Mouse (Mus musculus) spleen, postnatal 36 days (tissue): ENCODE data around the gene Pigo.

ENCODE experiments used
- DNase-seq, 2 experiments: peaks; one replicate each; pipeline ENCODE4 v3.0.0; 2022; ENCODE audit warnings: low spot score in 2 of 2, mixed read lengths in 1 of 2

Gene Pigo

DNA sequence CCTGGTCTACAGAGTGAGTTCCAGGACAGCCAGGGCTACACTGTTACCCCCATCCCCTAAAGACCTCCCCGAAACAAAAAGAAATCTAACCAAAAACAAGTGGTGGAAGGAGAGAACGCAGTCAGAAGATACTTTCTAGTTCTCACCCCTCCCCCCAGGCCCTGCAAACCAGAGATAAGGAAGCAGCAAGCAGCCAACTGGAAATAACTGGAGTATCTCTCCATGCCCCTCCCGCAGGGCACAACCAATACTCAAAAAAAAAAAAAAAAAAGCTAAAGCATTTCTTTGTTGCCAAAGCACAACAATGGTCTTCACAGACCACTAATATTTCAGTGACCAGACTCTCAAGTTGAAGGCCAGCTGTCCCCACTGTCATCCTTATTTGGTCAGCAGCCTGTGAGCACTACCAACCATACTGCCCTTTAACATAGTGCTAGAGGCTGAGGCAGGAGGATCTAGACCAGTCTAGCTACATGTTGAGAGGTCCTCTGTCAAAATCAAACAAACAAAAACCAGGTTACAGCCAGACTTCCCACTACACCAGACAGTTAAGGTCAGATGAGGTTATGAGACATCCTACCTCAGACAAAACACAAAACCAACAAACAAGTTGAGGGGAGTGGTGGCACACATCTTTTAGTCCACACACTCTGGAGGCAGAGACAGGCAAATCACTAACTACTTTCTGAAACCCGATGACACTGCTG is 12.4 kb upstream of the Pigo start:
- DNase-seq = peak; percentile 61 to 81

- no peak for DNase-seq
Observed at GRCm38 (mm10) chr4:43036356-43036755, 10.7 kb upstream of the Pigo start.

DNA sequence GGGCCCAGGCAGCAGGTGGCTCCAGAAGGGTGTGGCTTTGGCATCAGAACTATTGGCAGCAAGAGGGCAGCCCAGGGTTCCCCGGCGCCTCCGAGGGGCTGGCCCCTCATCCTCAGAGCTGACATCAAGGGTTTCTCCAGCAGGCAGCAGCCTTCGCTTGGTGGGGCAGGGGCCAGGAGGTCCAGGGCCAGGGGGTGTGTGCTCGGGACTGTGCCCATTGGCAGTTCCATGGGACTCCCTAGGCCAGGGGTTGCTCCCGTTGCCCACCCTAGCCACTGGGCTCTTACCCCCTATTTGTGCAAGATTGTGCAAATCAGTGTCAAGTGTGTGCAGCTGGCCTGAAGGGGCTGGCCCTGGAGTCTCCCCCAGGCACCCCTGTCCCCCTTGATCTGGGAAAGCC is 10.2 kb upstream of the Pigo start:
- DNase-seq = no peak

GRCm38 (mm10) chr4:43033481-43033880 is 7.9 kb upstream of the Pigo start:
- no peak for DNase-seq

GRCm38 (mm10) chr4:43032501-43032900 is 6.9 kb upstream of the Pigo start:
- DNase-seq = no peak

GRCm38 (mm10) chr4:43031237-43031995 is 5.8 kb upstream of the Pigo start, which contains the start of gene Stoml2:
TSS of gene Stoml2 (minus strand) at chr4:43031710.
- DNase-seq = peak; percentile 90 to 93

DNA sequence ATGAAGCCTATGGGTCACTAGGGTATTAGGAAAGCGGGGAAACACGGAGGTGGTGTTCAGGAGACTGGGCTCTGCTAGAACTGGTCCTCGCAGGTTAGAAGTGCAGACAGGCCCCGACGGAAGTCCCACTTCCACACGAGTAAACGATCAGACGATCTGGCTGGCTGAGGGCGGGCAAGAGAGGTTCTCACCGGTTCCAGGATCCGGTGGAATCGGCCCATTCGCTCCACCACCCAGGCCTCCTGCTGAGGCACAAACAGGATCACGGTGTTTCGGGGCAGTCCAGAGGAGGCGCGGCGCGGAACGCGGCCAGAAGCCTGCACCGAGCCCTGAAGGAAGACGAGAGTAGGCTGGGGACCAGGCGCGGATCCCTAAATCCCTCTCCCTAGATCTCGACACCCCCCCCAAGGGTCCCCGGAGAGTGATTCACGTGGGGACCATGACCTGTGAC is 5.2 kb upstream of the Pigo start:
- no peak for DNase-seq

GRCm38 (mm10) chr4:43030352-43030751 is 4.7 kb upstream of the Pigo start:
- no peak for DNase-seq

DNA sequence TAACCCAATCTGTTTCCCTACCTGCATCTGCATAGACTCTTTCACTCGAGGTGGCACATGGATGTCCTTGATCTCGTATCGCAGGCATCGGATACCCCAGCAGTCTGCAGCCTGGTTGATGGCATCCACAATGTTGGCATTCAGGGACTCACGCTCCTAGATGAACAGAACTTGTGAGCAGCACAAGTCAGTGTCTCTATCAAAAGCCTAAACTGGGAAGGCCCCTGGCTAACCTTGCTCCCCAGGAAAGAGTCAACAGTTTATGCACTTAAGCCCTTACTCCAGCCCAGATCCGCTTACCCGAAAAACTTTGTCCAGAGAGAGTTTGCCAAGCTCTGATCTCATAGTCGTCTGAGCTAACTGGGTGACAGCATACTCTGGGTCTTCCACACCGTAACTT is 4.1 kb upstream of the Pigo start:
- no peak for DNase-seq

DNA sequence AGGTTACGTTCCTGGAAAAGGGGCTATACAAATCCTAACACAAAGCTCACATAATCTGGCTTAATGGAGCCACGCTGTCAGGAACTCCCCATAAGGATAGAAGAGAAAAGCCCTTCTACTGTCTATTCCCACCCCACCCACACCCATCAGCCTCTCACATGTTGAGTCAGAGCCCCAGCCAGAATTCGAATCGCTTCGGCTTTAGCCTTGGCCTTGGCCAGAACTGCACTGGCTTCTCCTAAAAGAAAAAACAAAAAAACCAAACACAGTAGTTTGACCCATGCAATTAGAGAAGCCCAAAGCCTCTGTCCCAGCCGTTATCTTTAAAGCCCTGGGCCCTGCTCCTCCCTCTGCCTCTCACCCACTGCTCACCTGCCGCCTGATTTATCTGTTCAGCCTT is 3.5 kb upstream of the Pigo start:
- no peak for DNase-seq

GRCm38 (mm10) chr4:43024673-43025072 is 946 bp downstream of the Pigo start:
- DNase-seq = no peak

DNA sequence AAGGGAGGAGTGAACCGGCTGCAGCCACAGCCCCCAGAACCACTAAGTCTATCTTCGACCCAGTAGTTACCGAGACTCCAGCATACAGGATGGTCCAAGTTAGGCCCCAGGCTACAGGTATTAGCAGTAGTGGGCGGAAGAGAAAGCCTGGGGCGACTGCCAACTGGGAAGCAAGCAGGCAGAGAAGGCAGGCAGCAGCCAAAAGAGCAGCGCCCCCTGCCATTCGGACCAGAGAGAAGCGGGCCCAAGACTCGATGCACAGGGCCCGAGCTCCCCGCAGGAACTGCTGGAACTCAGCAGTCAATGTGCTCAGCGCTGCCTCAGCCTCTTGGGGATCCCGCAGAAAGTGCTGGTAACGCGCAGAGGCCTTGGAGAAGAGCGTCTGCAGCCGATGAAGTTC is 4.3 kb downstream of the Pigo start:
- DNase-seq = no peak

GRCm38 (mm10) chr4:43020876-43021275 is 4.7 kb downstream of the Pigo start:
- no peak for DNase-seq

GRCm38 (mm10) chr4:43019641-43020465 is 5.8 kb downstream of the Pigo start:
- no peak for DNase-seq

DNA sequence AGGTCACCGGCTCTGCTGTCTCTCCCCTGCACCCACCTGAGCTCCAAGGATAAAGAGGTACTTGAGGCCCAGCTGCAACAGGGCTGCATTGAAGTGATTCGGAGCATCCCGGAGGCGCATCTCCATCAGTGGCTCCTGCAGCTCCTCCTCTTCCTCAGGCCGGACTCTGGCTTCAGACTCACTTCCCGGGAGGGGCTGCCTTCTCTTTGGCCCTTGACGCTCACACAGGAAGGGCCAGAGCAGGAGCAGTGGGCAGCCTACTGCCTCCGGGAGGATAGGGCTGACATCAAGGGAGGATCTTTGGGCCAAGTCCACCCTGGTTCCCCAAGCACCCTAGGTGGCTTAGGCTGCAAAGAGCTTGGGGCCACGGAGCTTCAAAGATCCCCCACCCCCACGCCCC is 6.4 kb downstream of the Pigo start:
- no peak for DNase-seq

GRCm38 (mm10) chr4:43018156-43018555 is 7.5 kb downstream of the Pigo start:
- no peak for DNase-seq

DNA sequence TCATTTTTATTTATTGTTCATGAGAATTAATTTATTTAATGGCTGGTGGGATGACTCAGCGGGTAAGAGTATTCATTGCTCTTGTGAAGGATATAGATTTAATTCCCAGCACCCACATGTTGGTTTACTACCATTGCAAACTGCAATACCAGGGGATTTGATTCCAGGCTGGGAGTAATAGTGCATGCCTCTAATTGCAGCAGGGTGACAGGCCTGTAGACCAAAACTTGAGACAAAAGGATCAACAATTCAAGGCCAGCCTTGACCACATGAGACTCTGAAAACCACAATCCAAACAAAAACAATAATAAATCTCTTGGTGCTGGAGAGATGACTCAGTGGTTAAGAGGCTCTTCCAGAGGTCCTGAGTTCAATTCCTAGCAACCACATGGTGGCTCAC is 13.5 kb downstream of the Pigo start:
- no peak for DNase-seq

DNA sequence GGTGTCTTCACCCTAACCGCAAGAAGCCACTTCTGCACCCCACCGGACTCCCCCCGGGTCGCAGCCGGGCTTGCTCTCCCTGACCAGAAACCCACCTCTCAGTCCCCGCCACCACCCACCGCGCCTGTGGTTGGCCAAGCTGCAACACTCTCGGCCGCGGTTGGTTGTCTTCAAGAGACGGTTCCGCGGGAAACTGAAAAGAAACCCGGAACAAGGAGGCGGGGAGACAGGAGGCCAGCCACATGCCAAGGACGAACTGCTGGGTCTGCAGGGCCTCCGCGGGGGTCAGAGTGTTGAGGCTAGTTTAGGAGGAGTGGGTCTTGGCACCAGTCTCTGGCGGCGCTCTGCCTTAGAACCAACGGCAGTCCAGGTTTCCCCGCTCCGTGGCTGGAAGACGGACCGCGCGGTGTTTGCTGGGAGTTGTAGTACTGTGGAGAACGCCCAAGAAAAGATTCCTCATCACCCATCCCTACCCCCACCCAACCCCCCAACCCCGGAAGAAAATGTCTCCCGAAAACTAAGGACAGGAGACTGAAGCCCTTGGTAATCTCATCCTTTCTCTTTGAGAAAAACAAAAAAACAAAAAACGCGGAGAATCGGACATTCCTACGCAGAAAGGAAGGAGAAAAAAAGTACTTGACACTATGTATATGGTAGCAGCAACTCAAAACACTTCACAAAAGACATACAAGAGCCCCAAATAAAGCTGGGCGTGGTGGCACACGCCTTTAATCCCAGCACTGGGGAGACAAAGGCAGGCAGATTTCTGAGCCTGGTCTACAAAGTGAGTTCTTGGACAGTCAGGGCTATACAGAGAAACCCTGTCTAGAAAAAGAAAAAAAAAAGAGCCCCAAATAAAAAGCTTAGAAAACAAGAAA is 15.2 kb downstream of the Pigo start, which contains the start of gene Fancg:
TSS of gene Fancg (minus strand) at position 346 of the 878 bp plus-strand sequence.
- DNase-seq = peak; percentile 81 to 85

- DNase-seq = peak; percentile 42 to 60
Observed at GRCm38 (mm10) chr4:43005765-43006164, 19.9 kb downstream of the Pigo start.

- DNase-seq = no peak
Observed at GRCm38 (mm10) chr4:43004951-43005350, 20.7 kb downstream of the Pigo start.

- DNase-seq = no peak
Observed at GRCm38 (mm10) chr4:43002756-43003439, 22.7 kb downstream of the Pigo start.
